Mouse (Mus musculus): ENCODE data around the gene 2310030G06Rik.

DNA sequence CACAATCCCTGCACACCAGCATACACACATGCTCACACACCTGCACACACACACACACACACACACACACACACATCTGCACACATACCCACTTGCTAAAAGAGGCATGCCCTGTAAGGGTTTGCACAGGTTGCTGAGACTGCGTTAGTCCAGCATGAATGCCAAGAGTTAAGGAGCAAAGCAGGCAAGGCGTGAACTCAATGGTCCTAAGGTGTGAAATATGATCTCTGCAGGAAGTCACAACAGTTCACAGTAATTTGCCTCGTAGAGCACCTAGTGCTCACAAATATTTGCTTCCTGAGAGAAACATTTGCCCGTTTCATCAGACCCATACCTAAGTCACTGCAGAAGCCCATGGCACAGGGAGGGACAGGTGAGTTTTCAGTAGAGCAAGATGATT, 32.1 kb downstream of the 2310030G06Rik start:
- TF ChIP-seq CTCF (conservative IDR thresholded peaks at IDR 0.05; ENCODE audit: low read length), result no peak
- no peak for TF ChIP-seq POU5F1 (IDR thresholded peaks at IDR 0.05; ENCODE audit: borderline replicate concordance, low read length)
- no peak for TF ChIP-seq NANOG (IDR thresholded peaks at IDR 0.05; ENCODE audit: borderline replicate concordance, low read length)
